Mouse (Mus musculus): ENCODE data around the gene Gm10964. TPM values are rescaled to one million over a fixed set of nuclear protein-coding genes. Genes with fewer than 3 reads are reported as not detected.

Gene Gm10964
- total and polyA plus RNA-seq, 2 experiments from 2014 or later = not detected

DNA sequence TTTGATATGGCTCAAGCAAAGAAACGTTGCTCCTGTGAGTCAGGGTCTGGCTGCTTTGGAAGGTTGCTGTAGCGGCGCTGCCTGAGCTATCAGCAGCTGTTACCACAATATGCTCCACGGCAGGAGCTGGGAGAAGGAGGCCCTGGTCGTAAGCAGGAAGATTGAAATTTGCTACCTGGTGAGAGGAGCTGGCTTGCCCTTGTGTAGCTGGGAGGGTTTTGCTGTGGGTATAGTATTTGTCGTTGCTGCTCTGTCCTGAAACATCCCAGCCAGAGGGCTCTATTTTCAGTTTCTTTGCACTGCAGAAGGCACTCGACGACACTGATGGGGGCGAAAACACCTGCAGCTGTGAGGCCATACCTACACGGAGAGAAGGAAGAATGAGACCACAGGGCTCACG, 38.8 kb downstream of the Gm10964 start:
- Histone ChIP-seq H3K36me3 (ENCODE audit: insufficient read depth, low read length) (0 out of 2 replicates have a peak, but pooled peaks cover 3% of the 10 kb centered on the region), H3K9ac (replicated peaks; ENCODE audit: low read length) (no peak overlapping the region), H3K4me3 (ENCODE audit: low read length) (no peak overlapping the region), H3K4me2 (ENCODE audit: low read depth, low read length) (no peak overlapping the region), H3K27ac (no peak overlapping the region), H3K4me1 (ENCODE audit: insufficient read depth, low read length) (no peaks in the 10 kb centered on the region), H3K9me3 (ENCODE audit: low read length) (no peaks in the 10 kb centered on the region), H3K27me3 (ENCODE audit: insufficient read depth, low read length) (no peaks in the 10 kb centered on the region)
- WGBS = 82% methylated on average over 11 of the region's 11 CpGs
- no peak for DNase-seq (ENCODE audit: low spot score)
- no peak for ATAC-seq
- TF ChIP-seq CTCF (IDR thresholded peaks at IDR 0.05; ENCODE audit: low read depth) = no peak

DNA sequence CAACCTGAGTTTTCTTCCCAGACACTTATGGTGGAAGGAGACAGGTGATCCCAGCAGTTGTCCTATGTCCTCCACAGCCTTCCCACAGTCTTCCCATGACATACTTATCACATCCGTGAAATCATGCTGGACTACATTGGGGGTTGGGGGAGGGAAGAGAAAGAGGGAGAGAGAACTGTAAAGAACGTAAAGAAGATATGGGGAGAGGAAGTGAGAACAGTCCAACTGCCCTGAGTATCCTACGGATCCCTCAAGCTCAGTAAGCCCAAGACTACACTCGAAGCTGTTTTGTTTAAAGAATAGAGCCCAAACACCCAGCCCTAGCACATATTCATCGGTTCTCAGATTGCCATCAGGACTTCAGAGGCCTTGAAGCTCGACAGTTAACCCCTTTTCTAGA, 39.5 kb downstream of the Gm10964 start:
- no peaks in the 10 kb centered on the region for H3K9me3 ChIP-seq (ENCODE audit: low read length)

DNA sequence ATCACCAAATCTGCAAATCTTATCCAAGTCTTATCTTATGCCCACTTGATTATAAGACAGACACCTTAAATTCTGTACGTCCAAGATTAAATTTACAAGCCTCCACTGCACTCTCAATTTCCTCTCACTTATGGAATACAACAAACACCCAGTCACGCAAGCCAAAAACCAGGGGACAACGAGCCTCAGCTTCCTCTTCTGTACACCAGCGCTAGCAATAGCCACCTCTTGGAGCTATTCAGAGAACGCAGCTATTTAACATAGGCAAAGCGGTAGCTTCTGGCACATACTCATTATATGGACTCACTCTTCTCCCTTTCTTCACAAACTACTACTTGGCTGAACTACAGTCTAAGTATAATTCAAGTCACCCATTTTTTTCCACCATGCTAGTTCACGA, 40.0 kb downstream of the Gm10964 start:
- Histone ChIP-seq H3K4me3 (ENCODE audit: low read length) (no peak overlapping the region), H3K27me3 (ENCODE audit: insufficient read depth, low read length) (no peaks in the 10 kb centered on the region), H3K27ac (no peak overlapping the region), H3K36me3 (ENCODE audit: insufficient read depth, low read length) (0 out of 2 replicates have a peak, but pooled peaks cover 3% of the 10 kb centered on the region), H3K4me2 (ENCODE audit: low read depth, low read length) (no peak overlapping the region), H3K4me1 (ENCODE audit: insufficient read depth, low read length) (no peaks in the 10 kb centered on the region), H3K9me3 (ENCODE audit: low read length) (no peaks in the 10 kb centered on the region), H3K9ac (replicated peaks; ENCODE audit: low read length) (no peak overlapping the region)
- WGBS = 70% methylated on average over 7 of the region's 7 CpGs
- no peak for TF ChIP-seq CTCF (IDR thresholded peaks at IDR 0.05; ENCODE audit: low read depth)
- no peak for ATAC-seq
- no peak for DNase-seq (ENCODE audit: low spot score)

More for the DNA sequence above, 39.5 kb downstream of the Gm10964 start:
- Histone ChIP-seq H3K4me1 (ENCODE audit: insufficient read depth, low read length) (no peaks in the 10 kb centered on the region), H3K27me3 (ENCODE audit: insufficient read depth, low read length) (no peaks in the 10 kb centered on the region), H3K36me3 (ENCODE audit: insufficient read depth, low read length) (0 out of 2 replicates have a peak, but pooled peaks cover 3% of the 10 kb centered on the region), H3K4me2 (ENCODE audit: low read depth, low read length) (no peak overlapping the region), H3K4me3 (ENCODE audit: low read length) (no peak overlapping the region), H3K27ac (no peak overlapping the region), H3K9ac (replicated peaks; ENCODE audit: low read length) (no peak overlapping the region)
- no peak for ATAC-seq
- DNase-seq (ENCODE audit: low spot score) = no peak
- TF ChIP-seq CTCF (IDR thresholded peaks at IDR 0.05; ENCODE audit: low read depth) = no peak
- 86% methylated on average over 6 of the region's 6 CpGs for WGBS

DNA sequence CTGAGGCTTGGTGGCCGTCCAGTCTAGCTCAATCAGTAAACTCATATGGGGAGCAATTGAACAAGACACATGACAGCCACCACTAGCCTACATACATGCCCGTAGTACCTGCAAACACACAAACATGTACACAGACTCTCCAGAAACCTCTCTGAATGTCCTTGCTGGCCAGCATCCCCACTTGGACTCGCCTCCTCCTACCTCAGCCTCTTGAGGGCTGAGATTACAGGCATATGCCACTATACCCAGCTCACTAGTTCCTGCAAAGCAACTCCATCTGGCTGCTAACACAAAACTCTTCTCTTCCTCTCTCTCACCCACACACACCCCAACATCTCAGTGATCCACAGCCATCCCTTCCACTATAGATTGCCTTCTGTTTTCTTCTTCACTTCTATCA, 41.1 kb downstream of the Gm10964 start:
- WGBS = 93% methylated on average over 3 of the region's 3 CpGs
- Histone ChIP-seq H3K4me1 (ENCODE audit: insufficient read depth, low read length) (no peaks in the 10 kb centered on the region), H3K4me3 (ENCODE audit: low read length) (no peak overlapping the region), H3K27me3 (ENCODE audit: insufficient read depth, low read length) (no peaks in the 10 kb centered on the region), H3K4me2 (ENCODE audit: low read depth, low read length) (no peak overlapping the region), H3K9ac (replicated peaks; ENCODE audit: low read length) (no peak overlapping the region), H3K36me3 (ENCODE audit: insufficient read depth, low read length) (0 out of 2 replicates have a peak, but pooled peaks cover 3% of the 10 kb centered on the region), H3K9me3 (ENCODE audit: low read length) (no peaks in the 10 kb centered on the region), H3K27ac (no peak overlapping the region)
- DNase-seq (ENCODE audit: low spot score) (no peak), ATAC-seq (no peak)
- TF ChIP-seq CTCF (IDR thresholded peaks at IDR 0.05; ENCODE audit: low read depth) = no peak

DNA sequence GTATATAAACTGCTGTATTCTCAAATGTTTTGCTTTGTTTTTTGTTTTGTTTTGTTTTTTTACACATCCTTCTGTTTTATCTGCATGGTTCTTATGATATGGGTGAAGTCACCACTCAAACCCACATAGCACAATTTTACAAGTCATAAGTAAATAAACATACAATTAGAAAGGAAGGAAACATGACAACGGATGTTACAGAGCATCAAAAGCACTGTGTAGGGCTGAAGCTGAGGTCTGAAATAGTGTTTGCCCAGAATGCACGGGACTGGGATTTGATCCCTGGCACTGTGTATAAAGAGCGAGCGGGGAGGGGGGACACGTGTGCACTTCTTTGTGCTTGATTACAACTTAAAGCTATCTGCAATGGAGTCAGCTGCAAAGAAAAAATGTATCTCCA, 41.6 kb downstream of the Gm10964 start:
- Histone ChIP-seq H3K27ac (no peak overlapping the region), H3K36me3 (ENCODE audit: insufficient read depth, low read length) (no peaks in the 10 kb centered on the region), H3K9ac (replicated peaks; ENCODE audit: low read length) (no peak overlapping the region), H3K4me2 (ENCODE audit: low read depth, low read length) (no peak overlapping the region), H3K4me3 (ENCODE audit: low read length) (no peak overlapping the region), H3K4me1 (ENCODE audit: insufficient read depth, low read length) (no peaks in the 10 kb centered on the region), H3K27me3 (ENCODE audit: insufficient read depth, low read length) (no peaks in the 10 kb centered on the region), H3K9me3 (ENCODE audit: low read length) (no peaks in the 10 kb centered on the region)
- no peak for TF ChIP-seq CTCF (IDR thresholded peaks at IDR 0.05; ENCODE audit: low read depth)
- WGBS = 75% methylated on average over 5 of the region's 5 CpGs
- DNase-seq (ENCODE audit: low spot score) = no peak
- no peak for ATAC-seq

DNA sequence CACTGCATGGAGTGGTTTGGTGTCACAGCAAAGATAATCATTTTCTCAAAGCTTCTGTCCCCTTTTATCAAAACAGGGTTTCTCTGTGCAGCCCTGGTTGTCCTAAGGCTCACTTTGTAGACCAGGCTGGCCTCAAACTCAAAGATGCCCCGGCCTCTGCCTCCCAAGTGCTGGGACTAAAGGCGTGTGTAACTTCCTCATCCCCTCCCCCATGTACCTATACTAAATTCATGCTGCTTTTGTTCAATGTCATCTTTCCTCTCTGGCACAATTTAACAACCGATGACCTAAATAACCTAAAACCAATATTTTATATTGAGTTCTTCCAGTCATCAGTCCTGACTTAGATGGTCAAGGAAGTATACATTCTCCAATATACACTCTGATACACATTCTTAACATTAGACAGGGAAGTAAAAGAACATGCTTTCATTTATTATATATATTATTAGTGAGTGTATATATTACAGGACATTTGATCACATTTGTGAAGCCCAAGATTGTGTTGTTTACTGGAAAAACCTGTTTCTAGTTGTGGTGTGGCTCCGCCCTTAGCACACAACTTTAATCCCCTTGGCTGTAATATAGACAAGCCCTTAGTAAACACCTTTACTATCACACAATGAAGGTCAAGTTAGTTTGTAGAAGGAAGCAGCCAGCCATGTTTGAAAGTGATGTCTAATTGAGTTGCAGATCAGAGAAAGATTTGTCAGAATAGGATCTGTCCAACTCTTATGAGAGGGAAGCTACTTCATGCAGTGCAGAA, 43.9 kb downstream of the Gm10964 start:
- WGBS = 89% methylated on average over 4 of the region's 4 CpGs
- no peak overlapping the region for H3K27ac ChIP-seq

DNA sequence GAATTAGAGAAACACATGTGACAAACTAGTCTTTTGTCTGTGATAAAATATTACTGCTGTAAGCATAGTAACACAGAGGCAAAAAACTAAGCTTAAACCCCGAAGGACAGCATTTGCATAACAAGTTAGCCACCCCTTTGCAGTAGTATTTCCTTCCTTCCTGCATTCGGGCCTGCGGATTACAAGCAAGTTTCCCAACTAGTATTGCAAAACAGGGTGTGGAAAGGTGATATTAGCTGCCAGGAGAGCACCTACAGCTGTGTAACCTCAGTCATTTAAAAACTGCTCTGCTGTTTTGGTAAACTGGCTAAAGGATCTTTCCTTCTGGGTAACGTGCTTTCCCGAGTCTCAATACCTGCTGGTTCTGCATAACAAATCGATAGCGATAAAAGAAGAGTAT, 48.1 kb downstream of the Gm10964 start:
- DNase-seq (ENCODE audit: low spot score) = no peak
- H3K4me3 ChIP-seq (ENCODE audit: low read length) = no peak overlapping the region
- TF ChIP-seq CTCF (IDR thresholded peaks at IDR 0.05; ENCODE audit: low read depth) = no peak
- H3K4me1 ChIP-seq (ENCODE audit: insufficient read depth, low read length) = no peaks in the 10 kb centered on the region; the same call in 1 of the 2 replicates
- H3K27ac ChIP-seq = no peak overlapping the region
- no peaks in the 10 kb centered on the region for H3K9me3 ChIP-seq (ENCODE audit: low read length)
- H3K4me2 ChIP-seq (ENCODE audit: low read depth, low read length) = no peak overlapping the region
- no peaks in the 10 kb centered on the region for H3K27me3 ChIP-seq (ENCODE audit: insufficient read depth, low read length)
- 68% methylated on average over 7 of the region's 7 CpGs for WGBS
- no peak overlapping the region for H3K9ac ChIP-seq (replicated peaks; ENCODE audit: low read length)
- H3K36me3 ChIP-seq (ENCODE audit: insufficient read depth, low read length) = no peaks in the 10 kb centered on the region
- ATAC-seq = no peak

More for the DNA sequence above, 43.9 kb downstream of the Gm10964 start:
- H3K4me3 ChIP-seq (ENCODE audit: low read length) = no peak overlapping the region
- DNase-seq (ENCODE audit: low spot score) (no peak), ATAC-seq (no peak)
- H3K9ac ChIP-seq (replicated peaks; ENCODE audit: low read length) = no peak overlapping the region
- H3K36me3 ChIP-seq (ENCODE audit: insufficient read depth, low read length) = no peaks in the 10 kb centered on the region
- no peaks in the 10 kb centered on the region for H3K4me1 ChIP-seq (ENCODE audit: insufficient read depth, low read length)
- TF ChIP-seq CTCF (IDR thresholded peaks at IDR 0.05; ENCODE audit: low read depth) = no peak
- H3K9me3 ChIP-seq (ENCODE audit: low read length) = no peaks in the 10 kb centered on the region
- no peaks in the 10 kb centered on the region for H3K27me3 ChIP-seq (ENCODE audit: insufficient read depth, low read length)
- no peak overlapping the region for H3K4me2 ChIP-seq (ENCODE audit: low read depth, low read length)
